Mouse (Mus musculus) embryonic facial prominence, embryonic 13.5 days (tissue): ENCODE data around the gene Myo1h. TPM values are rescaled to one million over a fixed set of nuclear protein-coding genes. Genes with fewer than 3 reads are reported as not detected.

Experiments used
- ATAC-seq: fragments of 200-750 bp; cut with Nextera tagmentation; 2 replicates; pipeline ENCODE4 v1.8.0; 2017; ENCODE audit warnings: low read depth; ENCODE audit not compliant: insufficient number of reproducible peaks, insufficient read depth, low FRiP score, low TSS enrichment
- H3K27ac ChIP-seq: fragments of 300-500 bp; sonication (generic); 2 replicates; pipeline ENCODE4 v1.5.1; 2015; ENCODE audit warnings: moderate library complexity, mild to moderate bottlenecking, inconsistent platforms
- H3K27me3 ChIP-seq: fragments of 300-500 bp; sonication (generic); 2 replicates; pipeline ENCODE4 v1.6.1; 2015; ENCODE audit warnings: mild to moderate bottlenecking, inconsistent platforms
- H3K36me3 ChIP-seq: fragments of 300-500 bp; sonication (generic); 2 replicates; pipeline ENCODE4 v1.6.1; 2015; ENCODE audit warnings: mild to moderate bottlenecking, inconsistent platforms
- H3K4me1 ChIP-seq: fragments of 300-500 bp; sonication (generic); 2 replicates; pipeline ENCODE4 v1.6.1; 2015; ENCODE audit warnings: inconsistent platforms
- H3K4me2 ChIP-seq: fragments of 300-500 bp; sonication (generic); 2 replicates; pipeline ENCODE4 v1.6.1; 2015; ENCODE audit warnings: moderate library complexity, mild to moderate bottlenecking, inconsistent platforms
- H3K4me3 ChIP-seq: fragments of 300-500 bp; sonication (generic); 2 replicates; pipeline ENCODE4 v1.5.1; 2015; ENCODE audit warnings: mild to moderate bottlenecking, inconsistent platforms
- H3K9ac ChIP-seq: fragments of 300-500 bp; sonication (generic); 2 replicates; pipeline ENCODE4 v1.6.1; 2015; ENCODE audit warnings: mild to moderate bottlenecking, inconsistent platforms
- H3K9me3 ChIP-seq: fragments of 300-500 bp; sonication (generic); 2 replicates; pipeline ENCODE4 v1.6.1; 2016; ENCODE audit warnings: inconsistent platforms
- WGBS: fragments of 180-500 bp; shearing (Covaris S2); methylation state at CpG from one replicate; pipeline ENCODE4 v1.1.7; 2015; ENCODE audit warnings: mixed read lengths; 5-methylcytosine and 5-hydroxymethylcytosine counted together
- microRNA-seq: library from miRNA; unstranded; fragments of <30 nt; microRNA quantifications from one replicate; pipeline ENCODE4, GENCODE M21; 2016
- polyA plus RNA-seq: library from polyadenylated mRNA; unstranded; fragments of >200 nt; fragmentation: Nextera tagmentation; extraction: Ambion mirVana; gene quantifications from 2 replicates; pipeline ENCODE4 v1.2.1, GENCODE M21; 2015

Gene Myo1h
- polyA plus RNA-seq, 1 experiment from 2014 or later, result 1.5 TPM

GRCm38 (mm10) chr5:114408846-114409245 lies 119.9 kb downstream of the Myo1h start:
- H3K4me1 ChIP-seq, result no peaks in the 10 kb centered on the region; the same call in 1 of the 2 replicates
- no peak overlapping the region for H3K9ac ChIP-seq
- peaks cover 100% of the 10 kb centered on the region for H3K36me3 ChIP-seq
- no peaks in the 10 kb centered on the region for H3K27me3 ChIP-seq
- no peak overlapping the region for H3K4me3 ChIP-seq
- no peak for ATAC-seq
- no peak overlapping the region for H3K4me2 ChIP-seq
- 78% methylated on average over 11 of the region's 11 CpGs for WGBS
- no peaks in the 10 kb centered on the region for H3K9me3 ChIP-seq
- no peak overlapping the region for H3K27ac ChIP-seq

- Histone ChIP-seq H3K27ac (no peak overlapping the region), H3K9me3 (no peaks in the 10 kb centered on the region), H3K9ac (no peak overlapping the region), H3K27me3 (no peaks in the 10 kb centered on the region), H3K4me1 (no peaks in the 10 kb centered on the region; the same call in 1 of the 2 replicates), H3K4me2 (no peak overlapping the region), H3K36me3 (peaks cover 99% of the 10 kb centered on the region), H3K4me3 (no peak overlapping the region)
- no peak for ATAC-seq
- WGBS, result 89% methylated on average over 13 of the region's 13 CpGs
These were observed 121.5 kb downstream of the Myo1h start for GRCm38 (mm10) chr5:114410429-114410828.

GRCm38 (mm10) chr5:114412361-114412998 lies 123.5 kb downstream of the Myo1h start:
- H3K4me3 ChIP-seq, result no peak overlapping the region
- 60% methylated on average over 23 of the region's 23 CpGs for WGBS
- no peak for ATAC-seq
- no peak overlapping the region for H3K4me2 ChIP-seq
- H3K27me3 ChIP-seq, result no peaks in the 10 kb centered on the region
- peaks cover 99% of the 10 kb centered on the region for H3K36me3 ChIP-seq
- no peaks in the 10 kb centered on the region; the same call in 1 of the 2 replicates for H3K4me1 ChIP-seq
- H3K27ac ChIP-seq, result no peak overlapping the region
- no peaks in the 10 kb centered on the region for H3K9me3 ChIP-seq
- no peak overlapping the region for H3K9ac ChIP-seq

- WGBS, result 68% methylated on average over 16 of the region's 16 CpGs
- no peak for ATAC-seq
These were observed 124.2 kb downstream of the Myo1h start for GRCm38 (mm10) chr5:114413067-114413735.

More at GRCm38 (mm10) chr5:114413067-114413735, 124.2 kb downstream of the Myo1h start:
- Histone ChIP-seq H3K27me3 (no peaks in the 10 kb centered on the region), H3K36me3 (peaks cover 99% of the 10 kb centered on the region), H3K9me3 (no peaks in the 10 kb centered on the region), H3K4me3 (no peak overlapping the region), H3K9ac (0 out of 2 replicates have a peak overlapping the region, but pooled peaks have one; percentile 11), H3K4me2 (no peak overlapping the region), H3K27ac (no peak overlapping the region), H3K4me1 (no peaks in the 10 kb centered on the region; the same call in 1 of the 2 replicates)

Small RNA genes lying within 50 kb of the gene (microRNA-seq; reads per million reads assigned to microRNA genes)
- gene Mir7027, result not detected

Other genes starting within 250 kb of the Myo1h start
- 13.0 and 16.4 TPM in 2 replicates for gene Usp30, start 223.7 kb upstream of the Myo1h start, polyA plus RNA-seq
- 0.86 and 1.1 TPM in 2 replicates for gene Svop, start 197.6 kb upstream of the Myo1h start, polyA plus RNA-seq
- 11.7 and 11.8 TPM in 2 replicates for gene Alkbh2, start 160.9 kb upstream of the Myo1h start, polyA plus RNA-seq
- 43.6 and 48.2 TPM in 2 replicates for gene Ung, start 158.8 kb upstream of the Myo1h start, polyA plus RNA-seq
- gene Acacb, start 142.6 kb upstream of the Myo1h start, polyA plus RNA-seq, result 2.7 and 3.6 TPM in 2 replicates
- 0.07 and 0.14 TPM in 2 replicates for gene Foxn4, start 15.4 kb upstream of the Myo1h start, polyA plus RNA-seq
- 108 and 110 TPM in 2 replicates for gene Kctd10, start 91.3 kb downstream of the Myo1h start, polyA plus RNA-seq
- 41.4 and 43.4 TPM in 2 replicates for gene Ube3b, start 91.4 kb downstream of the Myo1h start, polyA plus RNA-seq
- 32.1 and 33.1 TPM in 2 replicates for gene Mmab, start 154.9 kb downstream of the Myo1h start, polyA plus RNA-seq
- gene Mvk, start 155.1 kb downstream of the Myo1h start, polyA plus RNA-seq, result 42.4 and 49.0 TPM in 2 replicates